Mouse (Mus musculus): Measurements from ENCODE around the gene 1700037H04Rik. TPM values are rescaled to one million over a fixed set of nuclear protein-coding genes. Genes with fewer than 3 reads are reported as not detected.
A peak's percentile ranks its signal among the peaks of the same experiment; 100 is the strongest.

The 1700037H04Rik gene
- polyA plus RNA-seq, 1 experiment from 2014 or later: 110 TPM

DNA sequence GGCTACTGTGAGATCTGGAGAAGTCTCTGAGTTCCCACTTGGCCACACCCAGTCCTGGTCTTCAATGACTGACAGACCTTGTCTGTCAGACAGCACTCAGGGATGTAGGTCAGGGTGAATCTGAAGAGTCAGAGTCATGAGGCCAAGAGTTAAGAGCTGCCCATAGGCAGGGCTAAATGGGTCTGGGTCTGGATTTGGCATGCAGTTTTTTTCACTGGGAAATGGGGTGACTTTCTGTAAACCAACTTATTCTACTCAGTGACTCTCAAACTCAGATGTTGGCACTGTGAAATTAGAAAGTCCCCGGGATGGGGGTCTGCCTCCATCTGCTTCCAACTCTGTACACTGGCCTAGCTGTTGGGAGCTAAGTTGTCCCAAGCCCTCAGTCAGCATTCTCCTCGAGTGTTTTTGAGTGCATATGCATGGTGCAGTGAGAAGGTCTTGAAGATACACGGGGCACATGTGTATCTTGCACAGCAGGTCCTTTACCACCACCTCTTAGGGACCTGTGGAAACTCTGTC is 31.2 kb downstream of the 1700037H04Rik start:
- WGBS: 77% methylated on average over 3 of the region's 3 CpGs
- H3K27ac ChIP-seq (ENCODE audit: low read depth, low read length): no peak overlapping the region
- peaks cover 7% of the 10 kb centered on the region; the same call in 1 of the 2 replicates for H3K4me1 ChIP-seq (ENCODE audit: control insufficient read depth, insufficient read depth, low read length)
- no peaks in the 10 kb centered on the region for H3K27me3 ChIP-seq (replicated peaks; ENCODE audit: control insufficient read depth, insufficient read depth, low read length)
- no peak for DNase-seq (ENCODE audit: low spot score)
- H3K4me2 ChIP-seq (ENCODE audit: low read length): no peak overlapping the region
- H3K36me3 ChIP-seq (ENCODE audit: control insufficient read depth, insufficient read depth, low read length): no peaks in the 10 kb centered on the region
- no peaks in the 10 kb centered on the region for H3K9me3 ChIP-seq (replicated peaks; ENCODE audit: control insufficient read depth, low read length)
- H3K9ac ChIP-seq (ENCODE audit: low read length): no peak overlapping the region
- H3K4me3 ChIP-seq (ENCODE audit: low read depth, low read length): no peak overlapping the region
- no peak for ATAC-seq

DNA sequence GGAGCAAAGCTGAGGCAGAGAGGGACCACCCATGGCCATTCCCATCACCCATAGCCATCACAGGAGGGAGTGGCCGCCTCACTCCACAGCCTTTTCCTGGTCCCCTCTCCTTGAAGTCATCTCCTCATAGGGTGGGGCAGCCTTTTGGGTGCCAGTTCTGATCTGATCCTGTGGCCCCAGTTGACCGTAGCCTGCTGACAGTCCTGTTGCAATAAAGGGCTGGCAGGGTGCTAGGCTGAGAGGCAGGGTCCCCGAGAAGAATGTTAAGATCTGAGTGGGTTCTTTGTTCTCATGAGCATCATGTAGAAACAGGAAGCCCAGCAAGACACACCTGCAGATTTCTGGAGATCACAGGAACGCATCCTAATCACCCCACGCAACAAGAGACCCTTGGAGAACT is 31.7 kb downstream of the 1700037H04Rik start:
- 92% methylated on average over 5 of the region's 5 CpGs for WGBS
- ATAC-seq: no peak
- H3K36me3 ChIP-seq (ENCODE audit: control insufficient read depth, insufficient read depth, low read length): no peaks in the 10 kb centered on the region
- peaks cover 7% of the 10 kb centered on the region; the same call in 1 of the 2 replicates for H3K4me1 ChIP-seq (ENCODE audit: control insufficient read depth, insufficient read depth, low read length)
- no peak overlapping the region for H3K9ac ChIP-seq (ENCODE audit: low read length)
- H3K27ac ChIP-seq (ENCODE audit: low read depth, low read length): no peak overlapping the region
- DNase-seq (ENCODE audit: low spot score): no peak
- H3K4me3 ChIP-seq (ENCODE audit: low read depth, low read length): no peak overlapping the region
- no peak overlapping the region for H3K4me2 ChIP-seq (ENCODE audit: low read length)
- H3K9me3 ChIP-seq (replicated peaks; ENCODE audit: control insufficient read depth, low read length): no peaks in the 10 kb centered on the region
- no peaks in the 10 kb centered on the region for H3K27me3 ChIP-seq (replicated peaks; ENCODE audit: control insufficient read depth, insufficient read depth, low read length)

DNA sequence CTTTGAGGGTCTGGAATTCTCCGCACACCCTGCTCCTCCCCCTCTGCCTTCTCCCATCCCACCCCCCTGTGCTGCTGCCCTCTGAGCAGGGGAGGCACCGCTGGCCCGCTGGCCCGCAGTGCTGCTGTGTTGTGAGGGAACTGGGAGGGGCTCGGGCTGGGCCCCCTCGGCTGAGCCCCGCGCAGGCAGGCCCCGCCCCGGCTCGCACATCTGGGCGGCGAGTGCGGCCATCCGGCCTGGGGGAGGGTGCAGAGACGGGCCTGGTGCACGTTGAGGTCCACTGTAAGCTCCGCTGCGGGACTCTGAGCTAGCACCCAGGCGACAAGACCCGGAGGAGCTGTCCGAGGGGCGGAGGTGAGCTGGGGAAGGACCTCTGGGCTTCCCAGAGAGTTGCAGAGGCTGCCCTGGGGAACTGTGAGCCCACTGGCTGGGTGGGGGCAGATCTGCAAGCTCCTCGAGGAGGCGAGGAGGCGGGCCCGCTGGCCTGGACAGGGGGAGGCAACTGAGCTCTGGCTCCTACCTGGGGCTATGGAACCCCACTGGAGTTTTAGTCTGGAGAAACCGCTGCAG is 32.6 kb downstream of the 1700037H04Rik start, which contains the start of gene Hspa12b:
Gene Hspa12b (plus strand): TSS at position 120 of the 570 bp plus-strand sequence.
- Histone ChIP-seq H3K27ac (ENCODE audit: low read depth, low read length) (no peak within 1 kb of the TSS), H3K9me3 (replicated peaks; ENCODE audit: control insufficient read depth, low read length) (no peaks in the 10 kb centered on the region), H3K4me2 (ENCODE audit: low read length) (peak within 1 kb of the TSS; percentile 69), H3K9ac (ENCODE audit: low read length) (peak within 1 kb of the TSS; percentile 58), H3K36me3 (ENCODE audit: control insufficient read depth, insufficient read depth, low read length) (no peaks in the 10 kb centered on the region), H3K4me1 (ENCODE audit: control insufficient read depth, insufficient read depth, low read length) (peaks cover 7% of the 10 kb centered on the region; the same call in 1 of the 2 replicates), H3K27me3 (replicated peaks; ENCODE audit: control insufficient read depth, insufficient read depth, low read length) (no peaks in the 10 kb centered on the region), H3K4me3 (ENCODE audit: low read depth, low read length) (peak within 1 kb of the TSS; percentile 32)
- WGBS: 3% methylated on average over 28 of the region's 28 CpGs
- peak; percentile 85 for ATAC-seq
- DNase-seq (ENCODE audit: low spot score): peak; percentile 22

DNA sequence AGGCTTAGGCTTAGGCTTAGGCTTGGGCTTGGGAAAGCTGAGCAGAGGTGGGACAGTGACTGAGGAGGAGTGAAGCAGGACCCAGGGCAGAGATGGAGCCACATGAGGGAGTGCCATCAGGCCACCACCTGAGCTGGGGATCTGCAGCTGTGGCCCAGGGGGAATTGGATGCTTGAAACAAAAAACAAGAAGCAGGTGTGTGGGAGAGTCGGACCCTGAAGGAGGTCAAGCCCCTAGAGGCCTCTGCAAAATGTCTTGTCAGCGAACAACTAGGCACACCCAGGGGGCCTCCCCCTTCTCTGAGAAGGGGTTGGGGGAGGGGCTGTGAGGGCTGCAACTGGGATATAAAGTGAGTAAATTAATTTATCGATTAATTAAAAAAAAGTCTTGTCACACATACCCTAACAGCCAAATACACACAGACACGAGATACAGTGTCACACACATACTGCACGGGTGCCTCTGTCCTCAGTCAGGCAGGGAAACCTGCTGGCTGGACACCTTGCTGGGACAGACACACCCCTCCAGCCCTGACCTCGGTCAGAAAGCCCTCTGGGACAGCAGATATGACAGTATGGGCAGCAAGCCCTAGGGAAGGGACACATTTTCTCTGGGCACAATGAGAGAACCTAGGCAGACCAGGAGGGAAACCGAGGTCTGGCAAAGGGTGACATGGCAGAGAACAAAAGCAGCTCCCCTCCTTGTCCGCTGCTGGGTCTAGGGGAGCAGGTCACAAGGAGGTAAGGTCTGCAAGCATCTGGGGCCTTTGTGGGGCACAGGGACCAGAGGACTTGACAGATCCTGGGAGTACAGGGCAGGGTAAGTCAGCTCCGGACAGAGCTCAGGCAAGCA is 33.7 kb downstream of the 1700037H04Rik start:
- WGBS: 48% methylated on average over 9 of the region's 9 CpGs
- no peak for ATAC-seq
- H3K9ac ChIP-seq (ENCODE audit: low read length): no peak overlapping the region; the same call in 1 of the 2 replicates
- no peak overlapping the region for H3K4me2 ChIP-seq (ENCODE audit: low read length)
- H3K4me1 ChIP-seq (ENCODE audit: control insufficient read depth, insufficient read depth, low read length): peaks cover 7% of the 10 kb centered on the region; the same call in 1 of the 2 replicates
- H3K27ac ChIP-seq (ENCODE audit: low read depth, low read length): no peak overlapping the region
- no peaks in the 10 kb centered on the region for H3K27me3 ChIP-seq (replicated peaks; ENCODE audit: control insufficient read depth, insufficient read depth, low read length)
- H3K9me3 ChIP-seq (replicated peaks; ENCODE audit: control insufficient read depth, low read length): no peaks in the 10 kb centered on the region
- H3K4me3 ChIP-seq (ENCODE audit: low read depth, low read length): no peak overlapping the region
- no peak for DNase-seq (ENCODE audit: low spot score)
- H3K36me3 ChIP-seq (ENCODE audit: control insufficient read depth, insufficient read depth, low read length): no peaks in the 10 kb centered on the region

DNA sequence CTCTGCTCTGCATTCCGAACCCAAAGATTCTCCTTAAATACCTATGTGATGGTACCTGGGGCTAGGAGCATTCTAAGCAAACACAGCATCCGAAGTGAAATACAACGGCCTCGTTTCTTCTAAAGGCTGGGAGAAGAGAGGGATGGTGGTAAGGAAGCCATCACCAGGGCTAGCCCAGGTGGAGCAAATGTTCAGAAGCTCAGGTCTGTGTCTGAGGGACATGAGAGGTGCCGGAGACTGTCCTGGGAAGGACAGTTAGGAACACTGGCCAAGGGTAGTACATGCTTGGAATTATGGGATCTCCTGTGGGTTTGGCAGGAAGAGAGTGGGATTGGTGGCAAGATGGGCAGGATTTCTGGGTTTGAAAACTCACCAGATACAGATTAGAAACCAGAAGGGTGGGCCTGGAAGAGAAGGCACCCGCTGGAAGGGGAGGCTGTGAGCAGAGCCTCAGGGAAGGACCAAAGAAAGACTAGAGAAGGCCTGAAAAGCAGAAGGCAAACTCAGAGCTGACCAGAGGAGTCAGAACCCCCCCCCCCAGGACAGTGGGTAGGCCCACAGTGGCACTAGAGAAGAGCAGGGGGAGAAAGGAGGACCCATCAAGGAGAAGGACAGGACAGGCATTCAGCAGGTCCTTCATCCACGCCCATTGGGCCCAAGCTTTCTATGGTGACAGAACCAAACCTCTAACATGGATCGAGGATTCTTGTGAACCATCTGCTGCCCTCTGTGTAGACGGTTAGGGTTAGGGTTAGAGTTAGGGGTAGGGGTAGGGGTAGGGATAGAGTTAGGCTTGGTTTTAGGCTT is 34.5 kb downstream of the 1700037H04Rik start:
- H3K27ac ChIP-seq (ENCODE audit: low read depth, low read length): no peak overlapping the region
- ATAC-seq: no peak
- no peak for DNase-seq (ENCODE audit: low spot score)
- no peaks in the 10 kb centered on the region for H3K9me3 ChIP-seq (replicated peaks; ENCODE audit: control insufficient read depth, low read length)
- no peak overlapping the region for H3K9ac ChIP-seq (ENCODE audit: low read length)
- peaks cover 7% of the 10 kb centered on the region; the same call in 1 of the 2 replicates for H3K4me1 ChIP-seq (ENCODE audit: control insufficient read depth, insufficient read depth, low read length)
- no peaks in the 10 kb centered on the region for H3K27me3 ChIP-seq (replicated peaks; ENCODE audit: control insufficient read depth, insufficient read depth, low read length)
- H3K36me3 ChIP-seq (ENCODE audit: control insufficient read depth, insufficient read depth, low read length): no peaks in the 10 kb centered on the region
- H3K4me2 ChIP-seq (ENCODE audit: low read length): no peak overlapping the region
- WGBS: 86% methylated on average over 9 of the region's 9 CpGs
- H3K4me3 ChIP-seq (ENCODE audit: low read depth, low read length): no peak overlapping the region

DNA sequence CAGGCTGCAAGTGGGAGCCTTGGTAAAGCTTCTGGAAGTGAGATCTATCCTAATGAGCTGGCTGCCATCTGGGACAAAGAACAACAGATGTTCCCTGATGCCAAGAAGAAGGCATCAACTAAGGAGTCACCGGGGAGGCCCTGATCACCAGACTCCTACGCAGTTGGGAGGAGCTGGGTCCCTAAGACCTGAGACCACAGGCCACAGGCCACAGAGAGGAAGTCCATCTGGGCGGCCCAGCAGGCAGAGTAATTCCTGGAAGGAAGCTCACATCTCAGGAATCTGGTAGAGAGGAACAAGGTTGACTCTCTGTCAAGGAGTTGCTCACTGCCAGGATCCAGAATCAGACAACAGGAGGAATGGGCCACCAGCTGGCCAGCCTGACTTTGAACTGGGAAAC is 35.7 kb downstream of the 1700037H04Rik start:
- Histone ChIP-seq H3K9ac (ENCODE audit: low read length) (no peak overlapping the region), H3K4me1 (ENCODE audit: control insufficient read depth, insufficient read depth, low read length) (peaks cover 7% of the 10 kb centered on the region; the same call in 1 of the 2 replicates), H3K9me3 (replicated peaks; ENCODE audit: control insufficient read depth, low read length) (no peaks in the 10 kb centered on the region), H3K36me3 (ENCODE audit: control insufficient read depth, insufficient read depth, low read length) (no peaks in the 10 kb centered on the region), H3K27ac (ENCODE audit: low read depth, low read length) (no peak overlapping the region), H3K4me2 (ENCODE audit: low read length) (no peak overlapping the region), H3K4me3 (ENCODE audit: low read depth, low read length) (no peak overlapping the region), H3K27me3 (replicated peaks; ENCODE audit: control insufficient read depth, insufficient read depth, low read length) (no peaks in the 10 kb centered on the region)
- 62% methylated on average over 3 of the region's 3 CpGs for WGBS
- no peak for DNase-seq (ENCODE audit: low spot score)
- no peak for ATAC-seq

DNA sequence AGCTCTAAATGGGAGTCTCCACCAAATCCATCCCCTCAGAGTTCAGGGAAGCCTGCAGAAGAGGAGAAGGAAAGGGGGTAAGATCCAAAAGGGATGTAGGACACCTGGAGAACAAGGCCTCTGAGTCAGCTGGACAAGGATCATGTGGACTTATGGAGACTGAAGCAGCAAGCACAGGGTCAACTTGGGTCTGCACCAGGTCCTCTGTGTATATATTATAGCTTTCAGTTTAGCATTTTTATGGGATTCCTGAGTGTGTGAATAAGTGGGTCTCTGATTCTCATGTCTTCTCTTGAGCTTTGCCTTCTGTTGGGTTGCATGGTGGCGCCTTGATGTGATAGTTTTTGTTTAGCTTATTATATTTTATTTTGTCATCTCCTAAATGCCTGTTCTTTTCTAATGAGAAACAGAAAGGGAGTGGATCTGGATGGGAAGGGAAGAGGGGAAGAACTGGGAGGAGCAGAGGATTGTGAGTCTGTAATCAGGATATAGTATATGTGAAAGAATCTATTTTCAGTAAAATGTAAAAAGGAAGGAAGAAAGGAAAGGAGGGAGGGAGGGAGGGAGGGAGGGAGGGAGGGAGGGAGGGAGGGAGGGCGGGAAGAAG is 40.8 kb downstream of the 1700037H04Rik start:
- DNase-seq (ENCODE audit: low spot score): no peak
- no peaks in the 10 kb centered on the region for H3K36me3 ChIP-seq (ENCODE audit: control insufficient read depth, insufficient read depth, low read length)
- no peak for ATAC-seq
- no peaks in the 10 kb centered on the region for H3K4me1 ChIP-seq (ENCODE audit: control insufficient read depth, insufficient read depth, low read length)
- H3K4me2 ChIP-seq (ENCODE audit: low read length): no peak overlapping the region
- no peak overlapping the region for H3K27ac ChIP-seq (ENCODE audit: low read depth, low read length)
- no peaks in the 10 kb centered on the region for H3K9me3 ChIP-seq (replicated peaks; ENCODE audit: control insufficient read depth, low read length)
- H3K27me3 ChIP-seq (replicated peaks; ENCODE audit: control insufficient read depth, insufficient read depth, low read length): no peaks in the 10 kb centered on the region
- H3K4me3 ChIP-seq (ENCODE audit: low read depth, low read length): no peak overlapping the region
- H3K9ac ChIP-seq (ENCODE audit: low read length): no peak overlapping the region
- 92% methylated on average over 2 of the region's 2 CpGs for WGBS

DNA sequence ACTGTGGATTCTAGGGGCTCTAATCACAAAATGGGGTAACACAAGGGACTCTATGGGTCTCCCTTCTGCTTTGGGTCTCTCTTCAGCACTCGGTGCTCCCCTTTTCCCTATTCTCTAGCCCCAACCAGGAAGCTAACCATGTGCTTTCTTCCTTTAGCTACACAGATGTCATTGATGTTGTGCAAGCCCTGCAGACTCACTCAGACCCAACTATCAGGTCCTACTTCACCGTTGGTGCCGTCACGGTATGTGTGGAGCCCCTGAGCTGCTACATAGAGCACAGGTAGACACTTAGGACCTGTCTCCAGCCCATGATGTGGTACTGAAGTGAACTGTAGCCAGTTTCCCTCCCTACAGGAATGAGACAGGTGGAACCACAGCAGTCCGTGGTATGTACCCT is 53.9 kb downstream of the 1700037H04Rik start:
- WGBS: 94% methylated on average over 5 of the region's 5 CpGs
- ATAC-seq (no peak), DNase-seq (ENCODE audit: low spot score) (no peak)
- Histone ChIP-seq H3K9ac (ENCODE audit: low read length) (no peak overlapping the region), H3K9me3 (replicated peaks; ENCODE audit: control insufficient read depth, low read length) (no peaks in the 10 kb centered on the region), H3K4me3 (ENCODE audit: low read depth, low read length) (no peak overlapping the region), H3K4me1 (ENCODE audit: control insufficient read depth, insufficient read depth, low read length) (no peaks in the 10 kb centered on the region), H3K36me3 (ENCODE audit: control insufficient read depth, insufficient read depth, low read length) (no peaks in the 10 kb centered on the region), H3K4me2 (ENCODE audit: low read length) (no peak overlapping the region), H3K27me3 (replicated peaks; ENCODE audit: control insufficient read depth, insufficient read depth, low read length) (no peaks in the 10 kb centered on the region), H3K27ac (ENCODE audit: low read depth, low read length) (no peak overlapping the region)
